Mouse (Mus musculus): ENCODE results near the gene Slc5a1.

The Slc5a1 gene

DNA sequence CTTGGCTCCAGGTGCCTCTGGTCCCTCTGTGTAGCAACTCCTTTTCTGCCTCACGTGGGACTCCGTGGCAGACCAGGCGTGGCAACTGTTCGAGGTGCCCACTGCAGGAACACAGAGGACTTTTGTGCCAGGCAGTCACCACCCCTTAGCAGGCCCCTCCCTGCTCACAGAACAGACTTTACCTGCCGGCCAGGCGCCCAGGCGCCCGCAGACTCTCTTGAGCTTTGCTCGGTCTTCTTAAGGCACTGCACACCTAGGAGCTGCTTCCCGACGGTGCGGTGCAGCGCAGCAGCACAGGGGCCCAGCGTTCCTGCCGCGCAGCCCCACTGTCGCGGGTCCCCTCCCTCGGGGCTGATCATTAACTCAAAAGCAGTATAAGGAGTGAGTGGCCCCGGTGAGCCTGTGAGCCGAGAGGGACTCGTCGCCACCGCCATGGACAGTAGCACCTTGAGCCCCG is at the start of gene Slc5a1:
Gene Slc5a1 (plus strand): TSS at position 195 of the 457 bp plus-strand sequence.
- no peak for DNase-seq (ENCODE audit: low spot score)

GRCm38 (mm10) chr5:33056126-33056765 is 47.8 kb upstream of the Slc5a1 start:
- DNase-seq (ENCODE audit: low spot score): no peak

GRCm38 (mm10) chr5:33070071-33070470 is 33.9 kb upstream of the Slc5a1 start:
- DNase-seq (ENCODE audit: low spot score): no peak

- DNase-seq (ENCODE audit: low spot score): no peak
Observed at GRCm38 (mm10) chr5:33076490-33077191, 27.4 kb upstream of the Slc5a1 start.

DNA sequence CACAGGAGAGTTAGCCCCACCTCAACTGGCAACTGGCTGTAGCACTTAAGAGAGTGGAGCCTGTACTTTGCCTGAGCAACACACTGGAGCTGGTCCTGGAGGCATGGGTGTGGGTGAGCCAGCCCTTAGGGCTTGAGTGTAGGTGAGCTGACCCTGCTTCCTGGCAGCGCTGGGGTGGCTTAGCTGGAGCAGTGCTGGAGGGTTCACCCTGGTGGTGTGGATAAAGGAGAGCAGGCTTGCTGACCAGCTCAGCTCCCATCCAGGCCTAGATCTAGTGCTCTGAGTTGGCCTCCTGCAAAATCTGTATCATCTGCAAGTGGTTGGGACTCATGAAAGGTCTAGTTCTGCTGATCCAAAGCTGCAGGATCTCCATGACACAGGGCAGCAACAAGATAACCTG is 21.1 kb upstream of the Slc5a1 start:
- no peak for DNase-seq (ENCODE audit: low spot score)

DNA sequence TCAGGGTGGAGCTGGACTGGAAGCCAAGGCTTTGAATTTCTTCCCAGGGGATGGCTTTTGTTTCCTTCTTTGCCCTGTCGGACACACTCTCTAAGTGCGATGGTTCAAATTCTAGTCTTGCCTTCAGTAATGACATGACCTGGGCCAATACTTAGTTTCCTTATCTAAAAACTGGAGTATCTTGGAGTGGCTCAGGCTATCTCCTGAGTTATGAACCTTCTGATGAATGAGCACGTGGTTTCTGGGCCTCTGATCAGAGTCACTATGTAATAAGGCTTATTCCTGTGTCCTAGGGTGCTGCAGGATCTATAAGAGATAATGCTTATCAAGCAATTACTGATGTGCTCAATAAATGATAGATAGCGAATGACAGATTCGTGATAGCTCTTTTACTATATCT is 19.4 kb upstream of the Slc5a1 start:
- no peak for DNase-seq (ENCODE audit: low spot score)

GRCm38 (mm10) chr5:33091342-33091741 is 12.7 kb upstream of the Slc5a1 start:
- DNase-seq (ENCODE audit: low spot score): no peak

DNA sequence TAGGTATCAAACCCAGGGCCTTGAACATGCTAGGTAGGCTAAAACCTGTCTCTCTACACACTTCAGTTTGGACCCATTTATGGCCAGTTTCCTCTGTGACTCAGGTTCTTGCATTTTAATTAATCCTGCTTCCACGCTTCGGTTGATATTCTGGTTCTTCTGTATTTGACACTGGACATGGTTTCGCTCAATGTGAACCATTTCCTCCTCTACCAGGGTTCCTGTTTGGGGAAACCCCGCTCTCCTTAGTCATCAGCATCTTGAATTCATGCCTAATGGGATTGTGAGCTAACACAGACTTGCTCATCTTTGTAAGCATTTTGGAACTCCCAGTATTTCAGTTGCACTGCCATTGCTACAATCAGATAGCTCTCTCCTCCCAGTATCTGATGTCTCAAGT is 8.7 kb upstream of the Slc5a1 start:
- no peak for DNase-seq (ENCODE audit: low spot score)

- no peak for DNase-seq (ENCODE audit: low spot score)
Observed at GRCm38 (mm10) chr5:33102369-33103055, 1.5 kb upstream of the Slc5a1 start.

DNA sequence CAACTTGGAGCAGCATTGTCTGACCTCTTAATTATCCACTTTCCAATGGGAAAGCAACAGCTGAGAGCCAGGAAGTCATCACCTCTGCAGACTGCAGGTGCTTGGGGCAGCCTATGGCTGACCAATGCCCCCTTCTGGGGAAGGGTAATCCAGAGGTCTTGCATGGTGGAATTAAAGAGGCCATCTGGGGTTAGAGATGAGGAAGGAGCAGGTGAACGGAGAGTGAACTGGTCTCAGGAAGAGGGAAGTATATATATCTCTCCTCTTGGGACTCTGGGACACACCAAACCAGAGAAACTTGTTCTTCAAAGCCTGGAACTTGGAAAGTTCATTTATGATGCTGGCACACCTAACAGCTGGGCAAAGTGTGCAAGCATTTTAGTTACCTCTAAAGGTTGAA is 857 bp downstream of the Slc5a1 start:
- no peak for DNase-seq (ENCODE audit: low spot score)

DNA sequence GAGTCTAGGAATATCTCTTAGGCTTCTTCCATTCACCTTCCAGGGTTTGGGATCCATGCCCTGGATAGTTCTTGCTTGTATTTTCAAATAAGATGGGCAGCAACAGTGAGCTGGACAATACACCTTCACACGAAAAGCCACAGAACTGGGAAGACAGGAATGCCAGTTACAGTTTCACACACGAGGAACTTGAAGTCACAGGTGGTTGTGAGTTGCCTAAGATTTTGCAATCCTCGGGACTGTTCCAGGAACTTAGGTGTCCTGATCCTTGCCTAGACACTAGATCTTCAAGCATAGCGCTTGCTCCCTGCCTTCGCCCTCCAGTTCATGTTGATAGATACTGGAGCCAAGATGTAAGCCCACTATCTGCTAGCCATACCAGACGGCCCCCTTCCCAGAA is 1.6 kb downstream of the Slc5a1 start:
- DNase-seq (ENCODE audit: low spot score): no peak

- no peak for DNase-seq (ENCODE audit: low spot score)
Observed at GRCm38 (mm10) chr5:33107056-33107455, 3.0 kb downstream of the Slc5a1 start.

- DNase-seq (ENCODE audit: low spot score): no peak
Observed at GRCm38 (mm10) chr5:33107778-33108405, 3.9 kb downstream of the Slc5a1 start.

DNA sequence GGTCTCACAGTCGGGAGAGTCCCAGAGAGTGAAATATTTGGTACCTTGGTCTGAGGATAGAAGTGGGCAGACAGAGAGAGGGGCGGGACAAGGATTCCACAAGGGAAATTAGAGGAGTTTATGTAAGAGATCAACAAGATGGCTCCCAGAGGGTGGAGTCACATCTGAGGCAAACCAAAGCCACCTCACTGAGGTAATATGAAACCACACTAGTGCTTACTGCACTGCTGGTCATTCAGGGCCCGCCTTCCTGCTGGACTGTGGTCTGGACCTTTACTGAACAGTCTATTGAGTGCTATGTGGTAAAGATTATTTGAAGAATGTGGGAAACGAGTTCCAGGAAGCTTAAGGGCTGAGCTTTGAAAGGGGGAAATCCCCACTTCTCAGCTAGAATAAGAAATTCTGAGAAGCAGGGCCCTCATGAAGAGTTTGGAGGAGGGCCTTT is 17.9 kb downstream of the Slc5a1 start:
- no peak for DNase-seq (ENCODE audit: low spot score)

DNA sequence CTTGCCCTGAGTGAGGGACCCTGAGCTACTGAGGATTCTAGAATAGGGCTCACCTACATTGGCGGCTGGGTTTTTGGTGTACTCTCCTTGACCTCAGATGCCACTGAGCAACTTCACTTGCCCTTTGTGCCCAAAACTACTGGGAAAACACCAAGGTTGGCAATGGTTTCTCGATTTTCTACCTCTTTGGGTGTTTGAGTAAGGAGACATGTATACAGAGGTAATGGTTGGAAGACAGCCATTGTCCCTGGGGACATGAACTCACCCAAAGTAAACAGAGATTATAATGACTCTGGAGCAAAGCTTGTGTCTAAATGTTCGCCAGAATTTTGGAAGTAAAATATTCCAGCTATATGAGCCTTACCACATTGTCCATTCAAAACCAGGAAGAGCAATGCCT is 19.6 kb downstream of the Slc5a1 start:
- no peak for DNase-seq (ENCODE audit: low spot score)

DNA sequence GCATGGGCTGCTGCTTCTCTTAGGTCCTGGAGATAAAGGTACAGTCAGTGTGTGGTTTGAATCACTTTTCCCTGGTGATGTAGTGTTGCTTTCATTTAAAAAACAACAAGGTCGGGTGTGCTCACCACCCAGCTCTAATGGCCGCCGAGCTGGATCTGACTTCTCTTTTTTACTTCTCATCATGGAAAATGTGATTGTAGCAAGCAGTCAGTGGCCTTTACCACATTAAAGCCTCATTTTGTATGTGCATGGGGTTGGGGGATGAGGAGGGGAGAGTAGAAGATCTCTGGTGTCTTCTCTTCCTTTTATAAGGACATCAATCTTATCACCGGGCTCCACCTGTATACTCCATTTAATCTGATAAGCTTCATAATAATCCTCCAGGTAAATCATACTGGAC is 21.3 kb downstream of the Slc5a1 start:
- DNase-seq (ENCODE audit: low spot score): no peak

GRCm38 (mm10) chr5:33134132-33134531 is 30.1 kb downstream of the Slc5a1 start:
- no peak for DNase-seq (ENCODE audit: low spot score)

GRCm38 (mm10) chr5:33135611-33136010 is 31.6 kb downstream of the Slc5a1 start:
- no peak for DNase-seq (ENCODE audit: low spot score)

GRCm38 (mm10) chr5:33142790-33143455 is 38.9 kb downstream of the Slc5a1 start:
- DNase-seq (ENCODE audit: low spot score): peak; percentile 47

DNA sequence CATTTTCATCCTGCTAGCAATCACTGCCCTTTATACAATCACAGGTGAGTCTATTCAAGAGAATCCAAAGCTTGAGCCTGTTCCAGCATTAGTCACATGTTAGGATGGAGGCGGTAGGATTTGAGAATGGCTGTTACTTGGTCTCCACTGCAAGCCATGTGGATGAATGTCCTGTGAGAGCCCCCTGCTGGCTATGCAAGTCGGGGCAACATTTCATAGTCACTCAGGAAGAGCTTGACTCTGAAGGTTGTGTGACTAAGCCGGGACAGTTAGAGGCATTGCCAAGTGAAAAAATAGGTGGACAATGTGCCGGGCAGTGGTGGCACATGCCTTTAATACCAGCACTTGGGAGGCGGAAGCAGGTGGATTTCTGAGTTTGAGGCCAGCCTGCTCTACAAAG is 40.0 kb downstream of the Slc5a1 start:
- DNase-seq (ENCODE audit: low spot score): no peak

- no peak for DNase-seq (ENCODE audit: low spot score)
Observed at GRCm38 (mm10) chr5:33146837-33147236, 42.8 kb downstream of the Slc5a1 start.

DNA sequence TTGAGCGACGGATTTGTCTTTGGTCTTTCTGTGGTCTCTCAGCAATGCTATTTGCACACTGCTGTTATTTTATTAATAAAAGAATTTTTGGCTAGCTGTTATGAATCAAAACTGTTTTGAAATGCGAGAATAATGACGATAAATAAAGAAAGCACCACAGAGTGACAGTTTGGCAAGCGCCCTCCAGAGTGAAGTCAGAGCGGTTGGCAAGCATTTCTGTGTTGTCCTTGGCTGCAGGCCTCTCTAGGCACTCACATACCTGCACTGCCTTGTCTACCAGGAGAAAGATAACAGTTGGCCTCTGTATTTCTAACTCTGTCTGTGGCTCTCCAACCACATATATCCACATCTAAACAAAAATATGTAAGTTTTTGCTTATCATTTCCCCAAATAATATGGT is 43.7 kb downstream of the Slc5a1 start:
- DNase-seq (ENCODE audit: low spot score): no peak
